Comparison of ENCODE assay signal across 9 mouse cellular contexts in the genomic region with DNA sequence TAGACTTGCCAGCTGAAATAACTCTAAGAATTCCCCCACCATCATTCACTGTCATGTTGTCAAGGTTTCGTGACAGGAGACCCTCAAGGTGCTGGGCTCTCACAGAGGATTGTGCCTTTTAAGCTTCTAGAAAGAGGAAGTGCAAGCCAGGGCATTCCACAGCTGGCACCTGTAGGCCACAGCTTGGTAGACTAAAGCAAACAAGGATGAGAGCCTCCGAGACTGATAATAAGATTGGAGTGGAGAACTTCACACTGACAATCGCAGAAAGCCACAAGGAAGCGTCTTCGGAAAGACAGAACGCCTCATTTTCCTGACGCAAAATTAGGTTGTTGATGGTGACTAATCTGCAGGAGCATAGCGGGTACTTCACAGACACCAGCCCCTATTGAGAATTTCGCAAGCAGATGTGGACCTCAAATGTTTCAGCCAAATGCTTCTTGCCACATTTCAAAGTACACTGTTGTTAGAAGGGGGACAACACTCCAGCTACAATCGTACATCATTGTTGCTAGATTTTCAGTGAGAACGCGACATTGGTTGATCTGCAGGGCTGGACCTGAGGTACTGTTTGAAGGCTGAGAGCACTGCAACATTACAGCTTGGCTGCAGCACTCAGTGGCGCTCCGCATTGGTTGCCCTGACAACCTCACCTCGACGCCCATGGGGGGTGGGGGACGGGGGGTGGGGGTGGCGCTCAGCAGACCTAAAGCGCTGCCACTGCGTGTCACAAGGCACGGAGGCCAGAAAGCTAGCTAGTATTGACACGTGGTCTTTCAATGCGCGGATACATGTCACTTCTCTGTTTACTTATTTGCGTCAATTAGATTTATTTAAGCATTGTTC. TPM values are rescaled to one million over a fixed set of nuclear protein-coding genes. Genes with fewer than 3 reads are reported as not detected.
A peak's percentile ranks its signal among the peaks of the same experiment; 100 is the strongest.
DNase-seq lines count a peak whose midpoint lies in the region; ATAC-seq and TF ChIP-seq lines count a peak whose summit lies in the region.
"Had no signal": no experiment of that assay in that cellular context is flagged by ENCODE, and none has a peak within 500 bp of the region (broad histone marks: within the 10 kb centered on the region; RNA-seq: fewer than 3 reads in every experiment).

No protein-coding gene starts in this region.

- no peak for TF ChIP-seq CTCF in thymus, adult 2 months (IDR thresholded peaks at IDR 0.05; ENCODE audit: borderline replicate concordance, control insufficient read depth, extremely low read depth, insufficient read depth, low read length, poor library complexity)

- peak; percentile 28 to 32 for DNase-seq in cerebellum, postnatal 14 days
- no peak for DNase-seq in cerebellum, adult 11-12 months
- peak; percentile 2 for DNase-seq in thymus, postnatal 14 days
- no peak for DNase-seq in thymus, adult 2 months
- no peak for DNase-seq in c-Kit-positive CD71-positive TER-119-positive erythroid progenitor cells, embryonic 14.5 days (ENCODE audit: low spot score)
- DNase-seq in urinary bladder, postnatal 4 days (ENCODE audit: low spot score in 2 of 2): no peak

- 28% methylated on average over 25 of the region's 25 CpGs for WGBS in thymus, adult 2 months
- WGBS in intestine, embryonic 16.5 days: 25% methylated on average over 25 of the region's 25 CpGs
- 22% methylated on average over 25 of the region's 25 CpGs for WGBS in midbrain, embryonic 15.5 days

- no peak for TF ChIP-seq POLR2A in thymus, adult 2 months (IDR thresholded peaks at IDR 0.05; ENCODE audit: control insufficient read depth, extremely low read depth, insufficient read depth, low read length, poor library complexity)

- no peaks in the 10 kb centered on the region for H3K9me3 ChIP-seq in intestine, embryonic 16.5 days (ENCODE audit: control insufficient read depth, low read length)
- no peaks in the 10 kb centered on the region for H3K9me3 ChIP-seq in midbrain, embryonic 15.5 days

- H3K27me3 ChIP-seq in thymus, adult 2 months (ENCODE audit: control insufficient read depth, insufficient read depth, low read length): no peaks in the 10 kb centered on the region
- peaks cover 5% of the 10 kb centered on the region; the same call in 1 of the 2 replicates for H3K27me3 ChIP-seq in intestine, embryonic 16.5 days (replicated peaks; ENCODE audit: control insufficient read depth, insufficient read depth, low read length)
- peaks cover 29% of the 10 kb centered on the region for H3K27me3 ChIP-seq in midbrain, embryonic 15.5 days (replicated peaks)

- no peaks in the 10 kb centered on the region for H3K36me3 ChIP-seq in thymus, adult 2 months (ENCODE audit: control insufficient read depth, insufficient read depth, low read length)
- H3K36me3 ChIP-seq in intestine, embryonic 16.5 days (ENCODE audit: control insufficient read depth, insufficient read depth, low read length): no peaks in the 10 kb centered on the region
- no peaks in the 10 kb centered on the region for H3K36me3 ChIP-seq in midbrain, embryonic 15.5 days (replicated peaks)

- peak overlapping the region; percentile 43 for H3K4me2 ChIP-seq in intestine, embryonic 16.5 days (ENCODE audit: low read depth, low read length)
- H3K4me2 ChIP-seq in midbrain, embryonic 15.5 days: peak overlapping the region; percentile 48

- H3K9ac ChIP-seq in intestine, embryonic 16.5 days (ENCODE audit: low read depth, low read length): no peak overlapping the region
- H3K9ac ChIP-seq in midbrain, embryonic 15.5 days: no peak overlapping the region

- no peaks in the 10 kb centered on the region for H3K4me1 ChIP-seq in thymus, adult 2 months (replicated peaks; ENCODE audit: control insufficient read depth, insufficient read depth, low read length)
- H3K4me1 ChIP-seq in intestine, embryonic 16.5 days (ENCODE audit: control insufficient read depth, insufficient read depth, low read length): no peaks in the 10 kb centered on the region
- H3K4me1 ChIP-seq in midbrain, embryonic 15.5 days: no peaks in the 10 kb centered on the region

- peak; percentile 53; the same call in 1 of the 2 replicates for ATAC-seq in intestine, embryonic 16.5 days
- ATAC-seq in midbrain, embryonic 15.5 days (replicated peaks): peak; percentile 96

- H3K27ac ChIP-seq in thymus, adult 2 months (ENCODE audit: control insufficient read depth, insufficient read depth, low read length): no peak overlapping the region
- no peak overlapping the region for H3K27ac ChIP-seq in intestine, embryonic 16.5 days (ENCODE audit: low read length)
- peak overlapping the region; percentile 15; the same call in 1 of the 2 replicates for H3K27ac ChIP-seq in midbrain, embryonic 15.5 days

- no peak overlapping the region for H3K4me3 ChIP-seq in thymus, adult 2 months (ENCODE audit: control insufficient read depth, insufficient read depth, low read length)
- H3K4me3 ChIP-seq in intestine, embryonic 16.5 days (ENCODE audit: low read length): peak overlapping the region; percentile 23
- 0 out of 2 replicates have a peak overlapping the region, but pooled peaks have one; percentile 11 for H3K4me3 ChIP-seq in midbrain, embryonic 15.5 days

RNA-seq across cellular contexts. Expression of gene Cdx4, which starts 32.5 kb away (rescaled TPM):
- 0.08 TPM in 1 of 2 replicates, not detected in the other for polyA plus RNA-seq in thymus, adult 2 months (2012; rRNA removed)
- not detected in 2 replicates for polyA plus RNA-seq in intestine, embryonic 16.5 days (2015; fragmentation: Nextera tagmentation; extraction: Ambion mirVana)
- polyA plus RNA-seq in midbrain, embryonic 15.5 days (2015; fragmentation: Nextera tagmentation; extraction: Ambion mirVana): not detected in 2 replicates
- polyA plus RNA-seq: frontal cortex, adult 2 months had no signal

Comparison
In these comparisons a context has a peak if more than half of its experiments do, and no peak if none do; other contexts are left out.
1. DNase-seq: peak in cerebellum, postnatal 14 days (2 of 2) and thymus, postnatal 14 days (single experiment); none in cerebellum, adult 11-12 months (single experiment), thymus, adult 2 months (single experiment), c-Kit-positive CD71-positive TER-119-positive erythroid progenitor cells, embryonic 14.5 days (single experiment) and urinary bladder, postnatal 4 days (0 of 2).